Mouse (Mus musculus): ENCODE results near the gene Prss57.

Prss57 gene

GRCm38 (mm10) chr10:79790861-79791260 is at the start of gene Prss57:
Prss57 (minus strand) TSS chr10:79790961.
- DNase-seq (ENCODE audit: low spot score in 2 of 2): no peak

- DNase-seq (ENCODE audit: low spot score in 2 of 2): no peak
These were observed 49.3 kb upstream of the Prss57 start for GRCm38 (mm10) chr10:79840091-79840490.

GRCm38 (mm10) chr10:79838151-79838550 is 47.4 kb upstream of the Prss57 start:
- no peak for DNase-seq (ENCODE audit: low spot score in 2 of 2)

GRCm38 (mm10) chr10:79836918-79837317 is 46.2 kb upstream of the Prss57 start:
- no peak for DNase-seq (ENCODE audit: low spot score in 2 of 2)

GRCm38 (mm10) chr10:79834769-79835398 is 44.1 kb upstream of the Prss57 start:
- DNase-seq (ENCODE audit: low spot score in 2 of 2): peak; percentile 66 to 67

- DNase-seq (ENCODE audit: low spot score in 2 of 2): no peak
These were observed 42.0 kb upstream of the Prss57 start for GRCm38 (mm10) chr10:79832786-79833181.

- peak in 1 of 2 experiments; percentile 22 for DNase-seq (ENCODE audit: low spot score in 2 of 2)
These were observed 41.4 kb upstream of the Prss57 start for GRCm38 (mm10) chr10:79832026-79832785.

- no peak for DNase-seq (ENCODE audit: low spot score in 2 of 2)
These were observed 40.8 kb upstream of the Prss57 start for GRCm38 (mm10) chr10:79831583-79831982.

- DNase-seq (ENCODE audit: low spot score in 2 of 2): no peak
These were observed 33.7 kb upstream of the Prss57 start for GRCm38 (mm10) chr10:79824413-79824812.

- no peak for DNase-seq (ENCODE audit: low spot score in 2 of 2)
These were observed 32.2 kb upstream of the Prss57 start for GRCm38 (mm10) chr10:79823011-79823410.

GRCm38 (mm10) chr10:79822372-79822771 is 31.6 kb upstream of the Prss57 start:
- DNase-seq (ENCODE audit: low spot score in 2 of 2): no peak

- DNase-seq (ENCODE audit: low spot score in 2 of 2): no peak
These were observed 31.0 kb upstream of the Prss57 start for GRCm38 (mm10) chr10:79821731-79822130.

GRCm38 (mm10) chr10:79820782-79821181 is 30.0 kb upstream of the Prss57 start, which contains the start of gene Misp:
Misp (plus strand) TSS chr10:79820989.
- DNase-seq (ENCODE audit: low spot score in 2 of 2): no peak

GRCm38 (mm10) chr10:79820277-79820676 is 29.5 kb upstream of the Prss57 start:
- DNase-seq (ENCODE audit: low spot score in 2 of 2): no peak

GRCm38 (mm10) chr10:79819606-79820005 is 28.8 kb upstream of the Prss57 start:
- no peak for DNase-seq (ENCODE audit: low spot score in 2 of 2)

- DNase-seq (ENCODE audit: low spot score in 2 of 2): no peak
These were observed 27.5 kb upstream of the Prss57 start for GRCm38 (mm10) chr10:79818225-79818624.

- no peak for DNase-seq (ENCODE audit: low spot score in 2 of 2)
These were observed 26.4 kb upstream of the Prss57 start for GRCm38 (mm10) chr10:79817111-79817510.

- no peak for DNase-seq (ENCODE audit: low spot score in 2 of 2)
These were observed 25.1 kb upstream of the Prss57 start for GRCm38 (mm10) chr10:79815671-79816494.

GRCm38 (mm10) chr10:79814271-79814842 is 23.6 kb upstream of the Prss57 start:
- no peak for DNase-seq (ENCODE audit: low spot score in 2 of 2)

- DNase-seq (ENCODE audit: low spot score in 2 of 2): peak; percentile 62 to 76
These were observed 21.2 kb upstream of the Prss57 start for GRCm38 (mm10) chr10:79811736-79812637.

- no peak for DNase-seq (ENCODE audit: low spot score in 2 of 2)
These were observed 18.0 kb upstream of the Prss57 start for GRCm38 (mm10) chr10:79808728-79809127.

All from spleen, postnatal 36 days (tissue).